ENCODE assay signal across 24 mouse cellular contexts in genomic region chr8:64590456-64590855, GRCm38 (mm10).
"Had no signal": no experiment of that assay in that cellular context is flagged by ENCODE, and none has a peak within 500 bp of the region (broad histone marks: within the 10 kb centered on the region; RNA-seq: fewer than 3 reads in every experiment).

No protein-coding gene starts in this region.

- DNase-seq: gastrocnemius, adult 2 months; gastrocnemius, postnatal 10 days; gastrocnemius, postnatal 25 days; heart, adult 2 months; heart, postnatal 10 days; heart, postnatal 4 days; kidney, adult 18-20 months; kidney, adult 8-10 months; kidney, postnatal 10 days; kidney, postnatal 25 days; kidney, postnatal 4 days; liver had no signal

- H3K36me3 ChIP-seq: intestine, embryonic 15.5 days had no signal

- H3K27me3 ChIP-seq: heart, embryonic 12.5 days; hindbrain, embryonic 13.5 days; intestine, embryonic 15.5 days; limb, embryonic 12.5 days had no signal

- H3K4me2 ChIP-seq: heart, embryonic 12.5 days; hindbrain, embryonic 13.5 days; intestine, embryonic 15.5 days; limb, embryonic 12.5 days; liver, embryonic 11.5 days had no signal

- H3K4me1 ChIP-seq: heart, embryonic 12.5 days; hindbrain, embryonic 10.5 days; hindbrain, embryonic 13.5 days; intestine, embryonic 15.5 days; limb, embryonic 10.5 days; limb, embryonic 12.5 days had no signal

- H3K9me3 ChIP-seq: heart, embryonic 12.5 days; hindbrain, embryonic 10.5 days; hindbrain, embryonic 13.5 days; intestine, embryonic 15.5 days; limb, embryonic 12.5 days had no signal

- H3K9ac ChIP-seq: heart, embryonic 12.5 days; hindbrain, embryonic 13.5 days; intestine, embryonic 15.5 days; limb, embryonic 12.5 days had no signal

- H3K27ac ChIP-seq: gastrocnemius, adult 2 months; heart, adult 2 months; hindbrain, embryonic 10.5 days; hindbrain, embryonic 13.5 days; intestine, embryonic 15.5 days; layer of hippocampus, adult 2 months; left cerebral cortex, adult 2 months; limb, embryonic 10.5 days; limb, embryonic 12.5 days had no signal

- H3K4me3 ChIP-seq: gastrocnemius, adult 2 months; heart, adult 2 months; heart, embryonic 12.5 days; hindbrain, embryonic 10.5 days; hindbrain, embryonic 13.5 days; intestine, embryonic 15.5 days; layer of hippocampus, adult 2 months; left cerebral cortex, adult 2 months; limb, embryonic 10.5 days; limb, embryonic 12.5 days had no signal

- ATAC-seq: hindbrain, embryonic 16.5 days; inflammation-experienced regulatory T-cells, adult 6 months; intestine, embryonic 15.5 days; intestine, postnatal 0 days had no signal
